Mouse (Mus musculus) heart, embryonic 15.5 days (tissue): ENCODE results near the gene Hoxb5. TPM values are rescaled to one million over a fixed set of nuclear protein-coding genes. Genes with fewer than 3 reads are reported as not detected.

Experiments used
- ATAC-seq: fragments of 200-750 bp; cut with Nextera tagmentation; replicated peaks from 2 replicates; pipeline ENCODE4 v1.8.0; 2017; ENCODE audit warnings: low read depth, moderate TSS enrichment; ENCODE audit not compliant: insufficient number of reproducible peaks, insufficient read depth, low FRiP score
- H3K27ac ChIP-seq: fragments of 300-500 bp; sonication (generic); 2 replicates; pipeline ENCODE4 v1.5.1; 2015; ENCODE audit warnings: mild to moderate bottlenecking, inconsistent platforms
- H3K27me3 ChIP-seq: fragments of 300-500 bp; sonication (generic); 2 replicates; pipeline ENCODE4 v1.6.1; 2015; ENCODE audit warnings: inconsistent platforms
- H3K36me3 ChIP-seq: fragments of 300-500 bp; sonication (generic); 2 replicates; pipeline ENCODE4 v1.6.1; 2015; ENCODE audit warnings: mild to moderate bottlenecking, inconsistent platforms
- H3K4me1 ChIP-seq: fragments of 300-500 bp; sonication (generic); replicated peaks from 2 replicates; pipeline ENCODE4 v1.6.1; 2015; ENCODE audit warnings: inconsistent platforms
- H3K4me2 ChIP-seq: fragments of 300-500 bp; sonication (generic); 2 replicates; pipeline ENCODE4 v1.6.1; 2015; ENCODE audit warnings: inconsistent platforms, mild to moderate bottlenecking, moderate library complexity
- H3K4me3 ChIP-seq: fragments of 300-500 bp; sonication (generic); 2 replicates; pipeline ENCODE4 v1.5.1; 2015; ENCODE audit warnings: mild to moderate bottlenecking, inconsistent platforms
- H3K9ac ChIP-seq: fragments of 300-500 bp; sonication (generic); 2 replicates; pipeline ENCODE4 v1.6.1; 2015; ENCODE audit warnings: mild to moderate bottlenecking, inconsistent platforms
- H3K9me3 ChIP-seq: fragments of 300-500 bp; sonication (generic); replicated peaks from 2 replicates; pipeline ENCODE4 v1.6.1; 2016; ENCODE audit warnings: inconsistent platforms
- WGBS: fragments of 180-500 bp; shearing (Covaris S2); methylation state at CpG from one replicate; pipeline ENCODE4 v1.1.7; 2015; ENCODE audit warnings: mixed read lengths; 5-methylcytosine and 5-hydroxymethylcytosine counted together
- polyA plus RNA-seq: library from polyadenylated mRNA; unstranded; fragments of >200 nt; fragmentation: Nextera tagmentation; extraction: Ambion mirVana; gene quantifications from 2 replicates; pipeline ENCODE4 v1.2.1, GENCODE M21; 2015

The Hoxb5 gene
- polyA plus RNA-seq, 1 experiment from 2014 or later, result 1.4 TPM

- Histone ChIP-seq H3K4me2 (no peak overlapping the region), H3K9ac (no peak overlapping the region), H3K27me3 (peaks cover 96% of the 10 kb centered on the region), H3K27ac (no peak overlapping the region), H3K4me3 (no peak overlapping the region), H3K9me3 (no peaks in the 10 kb centered on the region), H3K36me3 (no peaks in the 10 kb centered on the region), H3K4me1 (peaks cover 15% of the 10 kb centered on the region)
- ATAC-seq, result no peak
- WGBS, result 20% methylated on average over 6 of the region's 6 CpGs
Observed at GRCm38 (mm10) chr11:96337026-96337425, 33.9 kb downstream of the Hoxb5 start.

GRCm38 (mm10) chr11:96338957-96339855, 36.1 kb downstream of the Hoxb5 start:
- Histone ChIP-seq H3K27ac (peak overlapping the region; percentile 60; the same call in 1 of the 2 replicates), H3K27me3 (peaks cover 96% of the 10 kb centered on the region), H3K4me3 (no peak overlapping the region), H3K36me3 (no peaks in the 10 kb centered on the region), H3K9ac (no peak overlapping the region), H3K4me2 (peak overlapping the region; percentile 9; the same call in 1 of the 2 replicates), H3K4me1 (peaks cover 14% of the 10 kb centered on the region), H3K9me3 (no peaks in the 10 kb centered on the region)
- no peak for ATAC-seq
- WGBS, result 42% methylated on average over 7 of the region's 7 CpGs

GRCm38 (mm10) chr11:96340698-96341365, 37.7 kb downstream of the Hoxb5 start:
- peaks cover 96% of the 10 kb centered on the region for H3K27me3 ChIP-seq

GRCm38 (mm10) chr11:96341701-96342575, 38.8 kb downstream of the Hoxb5 start:
- Histone ChIP-seq H3K9ac (peak overlapping the region; percentile 35), H3K9me3 (no peaks in the 10 kb centered on the region), H3K4me3 (peak overlapping the region; percentile 42), H3K27ac (peak overlapping the region; percentile 61), H3K36me3 (no peaks in the 10 kb centered on the region), H3K4me2 (peak overlapping the region; percentile 52), H3K4me1 (peaks cover 29% of the 10 kb centered on the region), H3K27me3 (peaks cover 96% of the 10 kb centered on the region)
- WGBS, result 2% methylated on average over 40 of the region's 40 CpGs
- no peak for ATAC-seq

More at GRCm38 (mm10) chr11:96340698-96341365, 37.7 kb downstream of the Hoxb5 start:
- Histone ChIP-seq H3K9ac (peak overlapping the region; percentile 28; the same call in 1 of the 2 replicates), H3K4me2 (peak overlapping the region; percentile 52), H3K4me3 (peak overlapping the region; percentile 42), H3K27ac (peak overlapping the region; percentile 61), H3K36me3 (no peaks in the 10 kb centered on the region), H3K9me3 (no peaks in the 10 kb centered on the region), H3K4me1 (peaks cover 24% of the 10 kb centered on the region)
- WGBS, result 2% methylated on average over 36 of the region's 36 CpGs
- no peak for ATAC-seq

GRCm38 (mm10) chr11:96342576-96342930, 39.4 kb downstream of the Hoxb5 start:
- Histone ChIP-seq H3K27ac (no peak overlapping the region), H3K27me3 (peaks cover 94% of the 10 kb centered on the region)
- no peak for ATAC-seq

GRCm38 (mm10) chr11:96343206-96343745, 40.1 kb downstream of the Hoxb5 start:
- Histone ChIP-seq H3K9me3 (no peaks in the 10 kb centered on the region), H3K4me2 (no peak overlapping the region), H3K36me3 (no peaks in the 10 kb centered on the region), H3K4me3 (no peak overlapping the region), H3K4me1 (peaks cover 29% of the 10 kb centered on the region), H3K27me3 (peaks cover 92% of the 10 kb centered on the region), H3K9ac (no peak overlapping the region), H3K27ac (no peak overlapping the region)
- ATAC-seq, result no peak
- WGBS, result 61% methylated on average over 2 of the region's 2 CpGs

More at GRCm38 (mm10) chr11:96342576-96342930, 39.4 kb downstream of the Hoxb5 start:
- H3K36me3 ChIP-seq, result no peaks in the 10 kb centered on the region
- no peak overlapping the region for H3K9ac ChIP-seq
- H3K9me3 ChIP-seq, result no peaks in the 10 kb centered on the region
- peak overlapping the region; percentile 52 for H3K4me2 ChIP-seq
- H3K4me3 ChIP-seq, result peak overlapping the region; percentile 42; the same call in 1 of the 2 replicates
- H3K4me1 ChIP-seq, result peaks cover 29% of the 10 kb centered on the region
- 13% methylated on average over 4 of the region's 4 CpGs for WGBS

GRCm38 (mm10) chr11:96344061-96344877, 41.1 kb downstream of the Hoxb5 start:
- Histone ChIP-seq H3K4me3 (peak overlapping the region; percentile 3; the same call in 1 of the 2 replicates), H3K27ac (peak overlapping the region; percentile 37; the same call in 1 of the 2 replicates), H3K9me3 (no peaks in the 10 kb centered on the region), H3K9ac (no peak overlapping the region), H3K36me3 (no peaks in the 10 kb centered on the region), H3K4me2 (peak overlapping the region; percentile 67; the same call in 1 of the 2 replicates), H3K27me3 (peaks cover 92% of the 10 kb centered on the region), H3K4me1 (peaks cover 29% of the 10 kb centered on the region)
- ATAC-seq, result no peak
- WGBS, result 21% methylated on average over 40 of the region's 40 CpGs

- peaks cover 92% of the 10 kb centered on the region for H3K27me3 ChIP-seq
- no peaks in the 10 kb centered on the region for H3K36me3 ChIP-seq
- ATAC-seq, result no peak
- peak overlapping the region; percentile 67 for H3K4me2 ChIP-seq
- H3K27ac ChIP-seq, result no peak overlapping the region
- peak overlapping the region; percentile 44; the same call in 1 of the 2 replicates for H3K4me3 ChIP-seq
- H3K9ac ChIP-seq, result no peak overlapping the region
- no peaks in the 10 kb centered on the region for H3K9me3 ChIP-seq
- peaks cover 29% of the 10 kb centered on the region for H3K4me1 ChIP-seq
- WGBS, result 35% methylated on average over 6 of the region's 6 CpGs
Observed at GRCm38 (mm10) chr11:96344878-96345159, 41.7 kb downstream of the Hoxb5 start.

GRCm38 (mm10) chr11:96345220-96345892, 42.2 kb downstream of the Hoxb5 start:
- 6% methylated on average over 37 of the region's 56 CpGs for WGBS
- H3K9ac ChIP-seq, result peak overlapping the region; percentile 18
- ATAC-seq, result no peak; the same call in 1 of the 2 replicates

More at GRCm38 (mm10) chr11:96345220-96345892, 42.2 kb downstream of the Hoxb5 start:
- Histone ChIP-seq H3K9me3 (no peaks in the 10 kb centered on the region), H3K4me3 (peak overlapping the region; percentile 44), H3K4me1 (peaks cover 32% of the 10 kb centered on the region), H3K4me2 (peak overlapping the region; percentile 67), H3K36me3 (no peaks in the 10 kb centered on the region), H3K27ac (peak overlapping the region; percentile 28; the same call in 1 of the 2 replicates), H3K27me3 (peaks cover 92% of the 10 kb centered on the region)
